Mouse (Mus musculus) ovary, postnatal 10 days (tissue): Measurements from ENCODE around the gene Rara.
"Not testable (repeated sequence)": the region's sequence is repeated elsewhere in the genome, so short reads cannot be mapped to it uniquely, and the experiment has no call there.

Source experiments
- DNase-seq: peaks from one replicate; pipeline ENCODE4 v3.0.0; 2022; ENCODE audit warnings: low spot score

The Rara gene

GRCm38 (mm10) chr11:98922851-98923711 lies 4.5 kb upstream of the Rara start:
- not testable (repeated sequence) for DNase-seq

DNA sequence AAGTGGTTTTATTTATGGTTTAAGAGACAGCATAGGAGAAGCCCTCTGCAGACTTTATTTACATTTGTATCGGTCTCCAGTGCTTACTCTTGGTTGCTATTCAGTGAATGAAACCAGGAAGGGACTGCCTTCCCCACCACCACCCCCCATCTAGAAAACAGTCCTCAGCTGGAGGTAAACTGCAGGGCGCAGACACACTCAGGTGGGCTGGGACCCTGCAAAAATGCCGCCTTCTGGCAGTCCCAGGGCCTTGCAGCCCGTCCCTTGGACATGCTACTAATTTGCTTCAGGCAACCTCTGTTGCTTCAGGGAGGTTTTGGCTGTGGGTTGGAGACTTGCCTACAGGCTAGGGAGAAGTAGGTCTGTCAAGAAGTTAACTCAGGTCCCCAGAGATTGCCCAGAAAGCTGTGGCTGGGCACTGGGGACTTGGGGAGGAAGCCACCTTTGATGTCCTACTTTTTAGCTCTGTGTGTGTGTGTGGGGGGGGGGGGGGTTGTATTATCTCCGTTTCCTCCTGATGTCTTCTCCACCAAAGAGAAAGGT lies 2.9 kb upstream of the Rara start:
- no peak for DNase-seq

DNA sequence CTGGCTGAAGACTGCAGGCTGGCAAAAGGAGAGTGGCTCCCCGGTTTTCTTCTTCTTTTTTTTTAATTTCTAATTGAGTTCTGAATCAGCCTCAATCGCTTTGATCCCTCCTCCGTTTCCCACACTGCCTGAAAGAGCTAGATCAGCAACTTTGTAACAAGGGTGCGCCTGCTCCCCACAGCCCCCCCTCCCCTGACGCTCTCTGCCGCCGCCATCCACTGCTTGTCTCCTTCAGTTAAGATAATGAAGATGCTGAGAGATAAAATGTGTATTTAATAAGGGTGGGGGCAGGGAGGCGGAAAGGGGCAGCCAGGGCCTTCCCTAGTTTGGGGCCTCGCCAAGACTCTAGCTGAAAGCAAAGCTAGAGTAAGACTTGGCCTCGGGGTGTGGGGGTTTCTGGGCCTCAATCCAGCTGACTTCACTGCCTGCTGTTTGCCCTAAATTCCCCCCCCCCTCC lies 2.3 kb upstream of the Rara start:
- DNase-seq: no peak

GRCm38 (mm10) chr11:98925868-98926311 lies 1.7 kb upstream of the Rara start:
- no peak for DNase-seq

DNA sequence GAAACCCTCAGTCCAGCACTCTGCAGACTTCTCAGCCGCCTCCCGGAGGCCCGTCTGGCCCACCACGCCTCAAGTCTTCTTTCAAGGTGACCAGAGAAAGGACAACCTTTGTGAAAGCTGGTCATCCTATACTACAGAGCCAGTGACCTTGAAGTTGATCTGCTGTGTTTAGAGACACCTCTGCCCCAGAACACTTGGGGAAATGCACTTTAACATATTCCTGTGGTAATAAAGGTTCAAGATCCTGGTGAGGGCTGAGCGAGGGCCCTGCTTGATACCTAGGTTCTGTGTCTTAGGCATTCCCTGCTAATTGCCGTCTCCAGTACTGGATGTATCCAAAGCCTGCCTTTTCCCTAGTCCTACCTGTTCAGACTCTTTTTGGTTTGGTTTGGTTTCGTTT lies 1.1 kb upstream of the Rara start:
- no peak for DNase-seq

DNA sequence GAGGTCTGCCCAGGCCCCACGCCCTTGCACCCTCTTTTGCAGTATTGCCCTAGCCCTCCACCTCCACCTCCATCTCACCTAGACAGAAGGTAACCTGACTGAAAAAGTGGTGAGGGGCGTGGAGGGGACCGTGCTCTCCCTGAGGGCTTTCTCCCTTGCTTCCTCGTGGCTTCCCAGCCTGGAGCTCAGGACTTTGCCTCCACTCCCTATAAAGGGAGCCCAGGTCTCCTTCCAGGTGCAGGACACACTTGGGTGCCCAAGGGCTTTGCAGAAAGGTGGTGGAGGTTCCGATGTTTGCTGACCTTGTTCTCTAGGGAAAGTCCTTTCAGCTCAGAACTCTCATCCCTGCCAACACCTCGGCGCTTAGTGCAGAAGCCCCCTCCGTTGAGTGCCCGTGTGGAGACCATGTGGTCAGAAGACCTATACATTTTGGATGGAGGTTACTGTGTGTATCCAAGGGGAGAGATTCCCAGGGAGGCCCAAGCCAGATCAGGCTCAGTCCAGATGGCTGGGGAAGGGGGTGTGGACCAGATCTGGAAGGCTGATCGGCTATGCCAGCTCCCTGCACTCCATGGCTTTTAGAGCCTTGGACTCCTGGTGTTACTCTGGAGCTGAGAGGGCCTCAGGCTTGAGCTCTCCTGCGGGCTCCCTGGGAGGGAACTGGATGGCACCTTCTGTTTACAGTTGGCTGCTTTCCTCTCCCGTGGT lies 722 bp downstream of the Rara start:
- no peak for DNase-seq

- DNase-seq: no peak
These were observed 1.9 kb downstream of the Rara start for GRCm38 (mm10) chr11:98929503-98929902.

DNA sequence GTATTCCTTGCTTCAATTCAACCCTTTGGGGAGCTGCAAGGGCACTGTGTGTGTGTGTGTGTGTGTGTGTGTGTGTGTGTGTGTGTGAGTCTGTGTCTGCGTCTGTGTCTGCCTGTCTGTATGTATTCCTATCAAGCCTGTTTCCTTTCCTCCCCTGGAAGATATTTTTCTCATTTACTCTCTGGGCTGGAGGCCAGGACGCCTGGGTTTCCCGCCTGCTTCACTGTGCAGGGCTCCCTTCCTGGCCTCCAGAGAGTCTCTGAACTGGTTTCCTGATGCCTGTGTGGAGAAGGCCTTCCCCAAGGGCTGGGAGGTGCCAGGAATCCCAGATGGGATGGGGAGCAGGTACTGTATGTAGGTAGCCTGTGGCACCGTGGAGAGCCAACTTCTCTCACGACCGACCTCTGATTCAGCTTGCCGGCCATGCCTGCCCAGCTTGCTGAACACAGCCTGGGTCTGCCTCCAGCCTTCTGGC lies 2.5 kb downstream of the Rara start:
- no peak for DNase-seq

DNA sequence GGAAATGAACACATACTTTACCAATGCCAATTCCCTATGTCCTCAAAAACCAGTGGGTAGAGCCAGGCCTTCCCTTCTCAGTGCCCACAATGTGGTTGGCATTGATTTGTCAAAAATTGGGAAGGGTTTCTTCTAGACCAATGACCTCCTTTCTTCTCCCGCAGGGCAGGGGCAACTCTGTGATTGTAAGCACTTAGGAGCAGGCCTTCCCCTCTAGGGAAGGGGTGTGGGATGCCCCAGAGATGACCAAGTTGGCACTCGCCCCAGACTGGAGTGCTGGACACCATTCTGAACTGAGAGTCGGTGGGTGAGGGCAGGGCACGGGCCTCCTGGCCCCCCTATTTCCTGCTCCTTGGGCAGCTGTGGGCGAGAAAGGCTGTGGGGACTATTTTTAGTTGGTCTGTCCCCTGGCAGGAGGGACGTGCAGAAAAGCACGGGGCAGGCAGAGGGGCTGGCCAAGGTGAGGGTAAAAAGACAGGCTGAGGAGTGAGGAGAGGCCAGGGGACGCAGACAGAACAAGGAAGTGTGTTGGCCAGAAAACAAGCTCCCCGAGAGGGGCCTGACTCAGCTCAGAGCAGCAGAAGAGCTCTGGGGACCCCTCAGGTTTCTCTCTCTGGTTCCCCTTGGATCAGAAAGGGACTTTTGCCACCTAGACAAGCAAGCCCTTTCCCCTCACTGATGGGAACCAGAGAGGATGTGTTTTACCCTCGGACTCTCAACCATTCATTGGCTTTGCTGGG lies 3.3 kb downstream of the Rara start:
- no peak for DNase-seq

DNA sequence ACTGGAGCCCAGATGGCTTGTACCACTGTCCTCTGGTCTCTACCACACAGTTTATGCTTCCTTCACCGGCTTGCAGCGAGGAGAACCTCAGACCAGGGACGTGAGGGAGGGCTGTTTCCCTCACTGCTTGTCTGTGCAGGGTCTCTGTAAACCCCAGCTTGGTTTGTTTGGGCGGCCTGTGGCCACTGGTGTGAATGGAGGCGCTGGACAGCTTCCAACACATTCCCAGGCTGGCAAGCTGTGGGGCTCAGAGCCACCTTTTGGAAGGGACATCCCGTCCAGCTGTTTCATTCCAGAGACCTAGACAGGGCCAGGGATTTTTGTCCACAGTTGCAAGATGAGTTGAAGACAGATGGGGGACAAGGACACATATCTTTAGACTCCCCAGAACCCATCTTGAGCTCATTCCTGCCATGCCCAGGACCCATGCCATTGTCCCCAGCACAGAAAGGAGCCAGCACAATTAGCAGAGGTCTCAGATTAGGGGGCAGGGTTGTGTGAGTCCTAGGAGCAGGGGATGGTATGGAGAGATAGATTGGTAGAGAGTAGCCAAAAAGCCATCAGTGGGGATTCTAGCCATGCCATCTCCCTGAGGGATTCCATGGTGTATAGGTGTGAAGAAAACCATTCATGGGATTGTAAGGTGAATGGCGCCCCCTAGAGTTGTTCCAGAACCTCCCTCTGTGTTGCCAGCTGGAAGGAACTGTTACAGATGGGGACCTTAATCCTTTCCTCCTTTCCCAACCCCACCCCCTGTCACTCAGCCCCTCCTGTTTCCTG lies 4.1 kb downstream of the Rara start:
- DNase-seq: no peak

- DNase-seq: no peak
These were observed 4.9 kb downstream of the Rara start for GRCm38 (mm10) chr11:98932293-98933091.

DNA sequence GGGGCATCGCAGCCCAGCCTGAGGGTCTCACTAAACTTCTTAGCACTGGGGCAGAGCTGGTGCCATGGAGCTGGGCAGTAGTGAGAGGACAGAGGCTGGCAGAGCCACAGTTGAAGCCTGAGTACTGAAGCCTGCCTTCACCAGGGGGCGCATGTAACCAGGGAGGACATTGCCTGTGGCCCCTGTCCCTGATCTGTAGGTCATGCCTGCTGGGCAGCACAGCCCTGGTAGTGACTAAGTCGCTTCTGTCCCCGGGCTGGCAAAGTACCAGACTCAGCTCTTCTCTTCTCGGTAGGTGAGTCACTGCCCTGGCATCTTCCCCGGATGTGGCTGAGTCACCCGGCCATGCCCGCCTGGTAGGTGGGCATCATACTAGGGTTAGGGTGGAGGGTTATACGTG lies 5.5 kb downstream of the Rara start:
- no peak for DNase-seq

DNA sequence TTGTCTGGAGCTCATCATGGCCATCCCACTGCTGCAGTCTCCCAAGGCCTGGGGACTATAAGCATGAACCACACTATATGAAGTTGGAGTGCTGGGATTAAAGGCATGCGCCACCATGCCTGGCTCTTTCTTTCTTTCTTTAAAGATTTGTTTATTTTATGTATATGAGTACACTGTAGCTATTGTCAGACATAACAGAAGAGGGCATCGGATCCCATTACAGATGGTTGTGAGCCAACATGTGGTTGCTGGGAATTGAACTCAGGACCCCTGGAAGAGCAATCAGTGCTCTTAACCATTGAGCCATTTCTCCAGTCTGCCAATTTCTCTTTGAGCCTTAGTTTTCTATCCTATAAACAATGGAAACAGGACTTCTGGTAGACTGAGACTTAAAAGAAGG lies 6.2 kb downstream of the Rara start:
- not testable (repeated sequence) for DNase-seq

DNA sequence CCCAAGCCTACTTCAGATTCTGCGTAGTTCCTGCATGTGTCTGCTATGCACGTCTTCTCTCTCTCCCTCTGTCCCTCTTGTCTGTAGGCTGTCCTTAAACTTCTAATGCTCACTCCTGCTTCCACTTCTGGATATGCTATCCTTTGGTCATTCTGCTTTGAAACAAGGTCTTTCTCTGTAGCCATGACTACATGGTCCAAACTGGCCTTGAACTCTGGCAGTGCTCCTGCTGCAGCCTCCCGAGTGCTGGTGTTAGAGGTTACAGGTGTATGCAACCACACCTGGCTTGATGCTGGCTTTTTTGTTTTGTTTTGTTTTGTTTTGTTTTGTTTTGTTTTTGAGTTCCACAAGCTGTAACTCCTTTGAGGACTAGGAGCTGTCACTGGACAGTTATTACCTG lies 6.7 kb downstream of the Rara start:
- DNase-seq: no peak

GRCm38 (mm10) chr11:98935123-98935522 lies 7.5 kb downstream of the Rara start:
- no peak for DNase-seq

DNA sequence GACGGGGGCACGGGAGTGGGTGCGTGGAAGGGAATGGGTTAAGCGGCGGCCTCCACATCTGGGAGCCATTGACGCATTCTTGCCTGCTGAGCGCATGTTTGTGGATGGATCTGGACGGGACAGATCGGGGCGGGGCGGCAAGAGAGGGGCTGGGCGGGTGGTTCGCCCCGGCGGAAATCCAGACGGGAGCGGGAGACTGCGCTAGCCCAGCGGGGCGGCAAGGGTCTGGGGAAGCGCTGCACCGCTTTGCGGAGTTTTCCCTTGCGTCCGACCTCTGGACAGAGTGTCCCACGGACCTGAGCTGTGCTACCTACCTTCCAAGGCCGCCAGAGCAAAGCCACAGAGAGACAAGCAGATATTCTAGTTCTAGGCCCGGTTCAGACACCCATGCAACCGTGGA lies 8.6 kb downstream of the Rara start:
- no peak for DNase-seq

DNA sequence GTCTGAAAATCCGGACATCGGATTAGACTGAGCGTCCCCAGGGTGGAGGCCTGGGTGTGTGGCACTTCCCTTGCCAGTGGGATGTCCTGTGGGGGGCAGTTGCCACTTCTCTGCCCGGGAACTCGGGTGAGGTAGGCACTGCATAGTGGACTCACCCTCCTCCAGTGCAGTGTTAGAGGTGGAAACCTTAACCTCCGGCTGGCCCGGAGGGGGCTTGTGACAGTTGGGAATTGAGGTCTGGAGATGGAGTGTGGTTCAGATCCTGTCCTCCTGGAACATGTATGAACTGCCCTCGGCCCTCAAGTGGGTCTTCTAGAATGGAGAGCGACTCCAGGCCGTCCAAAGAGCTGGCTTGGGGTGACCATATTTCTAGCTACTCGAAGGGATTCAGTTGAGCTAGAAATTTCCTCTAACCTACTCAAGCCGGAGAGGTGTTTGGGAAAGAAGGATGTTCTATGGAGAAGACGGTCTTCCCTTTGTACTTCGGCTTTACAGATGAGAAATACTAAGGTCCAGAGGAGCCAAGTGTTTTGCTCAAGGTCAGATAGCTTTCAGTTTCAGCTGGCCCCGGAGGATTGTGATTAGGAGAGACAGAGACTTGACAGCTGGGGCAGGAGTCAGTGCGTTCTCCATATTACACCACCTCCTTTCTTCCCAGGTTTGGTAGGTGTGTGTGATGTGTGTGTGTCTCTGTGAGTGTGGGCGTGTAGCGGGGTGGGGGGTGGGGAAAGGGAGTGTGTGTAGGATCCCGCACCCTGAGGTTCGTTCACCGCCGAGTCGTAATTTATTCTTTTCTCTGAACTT lies 9.2 kb downstream of the Rara start:
- no peak for DNase-seq

DNA sequence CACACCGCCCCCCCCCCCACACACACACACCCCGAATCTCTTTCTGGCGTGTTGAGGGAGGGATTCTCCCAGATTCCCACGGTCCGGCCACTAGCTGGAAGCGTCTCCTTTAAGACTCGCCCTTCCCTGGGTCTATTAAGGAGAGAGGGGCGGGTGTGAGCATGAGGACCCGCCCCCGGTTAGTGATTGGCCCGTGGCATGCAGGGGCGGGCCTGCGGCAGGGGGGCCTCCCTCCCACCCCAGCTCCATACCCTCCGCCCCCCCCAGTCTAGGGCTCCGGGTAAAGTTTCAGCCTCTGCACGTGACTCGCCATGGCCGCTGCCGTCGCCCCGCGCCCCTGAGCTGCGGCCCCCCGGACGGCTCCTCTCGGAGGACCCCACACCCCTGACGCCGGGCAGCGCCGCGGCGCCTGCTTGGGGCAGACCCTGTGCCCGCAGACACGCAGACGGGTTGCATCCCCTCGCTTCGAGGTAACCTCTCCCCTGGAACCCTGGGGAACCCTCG lies 9.8 kb downstream of the Rara start:
- DNase-seq: peak; percentile 64

DNA sequence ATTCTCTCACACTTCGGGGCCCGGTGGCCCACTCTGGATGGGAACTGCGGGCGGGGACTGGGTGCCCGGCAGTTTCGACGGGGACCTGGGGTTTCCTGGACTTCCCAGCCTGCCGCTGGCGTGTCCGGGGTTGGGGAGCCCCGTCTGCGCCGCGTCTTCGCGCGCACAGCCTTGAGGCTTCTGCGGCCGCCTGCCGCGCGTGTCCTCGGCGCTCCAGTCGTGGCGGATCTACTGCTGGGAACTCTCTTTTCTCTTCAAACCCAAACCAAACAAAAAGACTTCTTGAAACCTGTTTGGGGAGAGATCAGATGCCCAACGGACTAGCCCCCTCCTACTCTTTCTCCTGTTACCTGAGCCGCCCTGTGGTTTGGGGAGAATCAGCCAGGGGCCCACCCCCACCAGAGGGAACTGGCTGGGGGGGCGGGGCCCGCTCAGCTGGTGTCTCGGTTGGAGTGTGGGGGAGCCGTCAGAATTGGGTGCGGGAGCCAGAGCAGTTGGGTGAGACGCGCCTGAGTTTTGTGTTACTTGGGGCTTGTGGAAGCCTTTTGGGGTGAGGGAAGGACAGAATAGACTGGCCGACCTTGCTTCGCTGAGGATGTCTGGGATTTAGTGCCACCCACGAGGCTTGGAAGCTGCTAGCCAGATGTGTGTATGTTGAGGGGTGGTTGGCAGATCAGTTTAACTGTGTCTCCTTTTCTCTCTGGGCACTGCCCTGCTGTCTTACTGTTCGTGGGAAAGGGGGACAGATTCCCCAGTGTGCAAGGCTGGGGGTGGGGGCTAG lies 10.5 kb downstream of the Rara start:
- DNase-seq: no peak
